Mouse (Mus musculus): ENCODE measurements around the gene Olfr809.

The Olfr809 gene

GRCm38 (mm10) chr10:129774338-129774737, at the start of gene Olfr809:
TSS of gene Olfr809 (plus strand) at chr10:129774638.
- no peak for DNase-seq (ENCODE audit: low spot score in 2 of 2)

GRCm38 (mm10) chr10:129729275-129729674, 45.2 kb upstream of the Olfr809 start, which contains the start of gene Olfr805:
TSS of gene Olfr805 (minus strand) at chr10:129729375.
- no peak for DNase-seq (ENCODE audit: low spot score in 2 of 2)

- no peak for DNase-seq (ENCODE audit: low spot score in 2 of 2)
These were observed 32.6 kb upstream of the Olfr809 start, which contains the start of gene Olfr806 for GRCm38 (mm10) chr10:129741821-129742220. TSS of gene Olfr806 (minus strand) at chr10:129741921.

- DNase-seq (ENCODE audit: low spot score in 2 of 2) = no peak
These were observed 16.7 kb upstream of the Olfr809 start, which contains the start of gene Olfr807 for GRCm38 (mm10) chr10:129757693-129758092. TSS of gene Olfr807 (minus strand) at chr10:129757793.

GRCm38 (mm10) chr10:129765182-129765581, 9.3 kb upstream of the Olfr809 start, which contains the start of gene Olfr808:
TSS of gene Olfr808 (plus strand) at chr10:129765482.
- no peak for DNase-seq (ENCODE audit: low spot score in 2 of 2)

GRCm38 (mm10) chr10:129778123-129778522, 3.7 kb downstream of the Olfr809 start:
- no peak for DNase-seq (ENCODE audit: low spot score in 2 of 2)

- DNase-seq (ENCODE audit: low spot score in 2 of 2) = no peak
These were observed 20.4 kb downstream of the Olfr809 start, which contains the start of gene Olfr810 for GRCm38 (mm10) chr10:129794817-129795216. TSS of gene Olfr810 (minus strand) at chr10:129794917.

GRCm38 (mm10) chr10:129804296-129804695, 29.9 kb downstream of the Olfr809 start, which contains the start of gene Olfr811:
TSS of gene Olfr811 (minus strand) at chr10:129804396.
- no peak for DNase-seq (ENCODE audit: low spot score in 2 of 2)

All from spleen, postnatal 10 days (tissue).